Mouse (Mus musculus): ENCODE results near the gene Ssna1.

The Ssna1 gene

GRCm38 (mm10) chr2:25290101-25290815 lies 18.0 kb upstream of the Ssna1 start:
- DNase-seq (ENCODE audit: low spot score): no peak

GRCm38 (mm10) chr2:25289651-25290050 lies 17.4 kb upstream of the Ssna1 start, which contains the start of gene Lrrc26:
Gene Lrrc26 (plus strand): TSS chr2:25289915.
- DNase-seq (ENCODE audit: low spot score): no peak

GRCm38 (mm10) chr2:25288734-25289345 lies 16.6 kb upstream of the Ssna1 start:
- no peak for DNase-seq (ENCODE audit: low spot score)

- DNase-seq (ENCODE audit: low spot score): no peak
Observed at GRCm38 (mm10) chr2:25287927-25288649, 15.8 kb upstream of the Ssna1 start, which contains the start of gene Tmem210. Gene Tmem210 (plus strand): TSS chr2:25288145.

- no peak for DNase-seq (ENCODE audit: low spot score)
Observed at GRCm38 (mm10) chr2:25286837-25287636, 14.8 kb upstream of the Ssna1 start.

- DNase-seq (ENCODE audit: low spot score): no peak
Observed at GRCm38 (mm10) chr2:25286314-25286713, 14.1 kb upstream of the Ssna1 start.

GRCm38 (mm10) chr2:25285551-25285950 lies 13.3 kb upstream of the Ssna1 start:
- no peak for DNase-seq (ENCODE audit: low spot score)

GRCm38 (mm10) chr2:25278928-25279882 lies 7.0 kb upstream of the Ssna1 start:
- DNase-seq (ENCODE audit: low spot score): peak; percentile 93

- no peak for DNase-seq (ENCODE audit: low spot score)
Observed at GRCm38 (mm10) chr2:25273010-25273409, 772 bp upstream of the Ssna1 start.

GRCm38 (mm10) chr2:25272515-25272914 lies 277 bp upstream of the Ssna1 start:
- no peak for DNase-seq (ENCODE audit: low spot score)

- no peak for DNase-seq (ENCODE audit: low spot score)
Observed at GRCm38 (mm10) chr2:25267746-25268309, 4.4 kb downstream of the Ssna1 start.

GRCm38 (mm10) chr2:25267241-25267640 lies 5.0 kb downstream of the Ssna1 start:
- DNase-seq (ENCODE audit: low spot score): no peak

GRCm38 (mm10) chr2:25266720-25267119 lies 5.5 kb downstream of the Ssna1 start:
- DNase-seq (ENCODE audit: low spot score): no peak

- DNase-seq (ENCODE audit: low spot score): no peak
Observed at GRCm38 (mm10) chr2:25265897-25266656, 6.2 kb downstream of the Ssna1 start.

- DNase-seq (ENCODE audit: low spot score): no peak
Observed at GRCm38 (mm10) chr2:25264851-25265250, 7.4 kb downstream of the Ssna1 start.

GRCm38 (mm10) chr2:25264286-25264660 lies 8.0 kb downstream of the Ssna1 start:
- DNase-seq (ENCODE audit: low spot score): no peak

GRCm38 (mm10) chr2:25263623-25264285 lies 8.5 kb downstream of the Ssna1 start:
- no peak for DNase-seq (ENCODE audit: low spot score)

GRCm38 (mm10) chr2:25262795-25263622 lies 9.2 kb downstream of the Ssna1 start:
- DNase-seq (ENCODE audit: low spot score): peak; percentile 51

All from retina, embryonic 14.5 days (tissue).